Mouse (Mus musculus): ENCODE measurements at regions not wholly inside any gene's neighbourhood (a gene's known extent, or its start where the extent isn't known, plus 50 kb on each side); places are given as distances from the start of the nearest gene placed in this dataset.

GRCm38 (mm10) chr17:80792605-80793004 lies 64.3 kb upstream of the Map4k3 start:
- TF ChIP-seq CTCF (IDR thresholded peaks at IDR 0.05; ENCODE audit: low read depth) = no peak
- H3K4me1 ChIP-seq (replicated peaks; ENCODE audit: insufficient read depth, low read length) = 0 out of 2 replicates have a peak, but pooled peaks cover 3% of the 10 kb centered on the region
- no peak overlapping the region for H3K9ac ChIP-seq (ENCODE audit: low read depth, low read length)
- no peaks in the 10 kb centered on the region for H3K27me3 ChIP-seq (ENCODE audit: insufficient read depth, low read length)
- WGBS = 69% methylated on average over 4 of the region's 4 CpGs
- H3K4me2 ChIP-seq (ENCODE audit: low read length) = no peak overlapping the region
- no peaks in the 10 kb centered on the region for H3K36me3 ChIP-seq (ENCODE audit: insufficient read depth, low read length)
- DNase-seq (ENCODE audit: low spot score) (no peak), ATAC-seq (replicated peaks; ENCODE audit: low FRiP score, low read depth) (peak; percentile 54; the same call in 1 of the 2 replicates)
- H3K4me3 ChIP-seq (replicated peaks; ENCODE audit: low read depth, low read length) = no peak overlapping the region
- no peaks in the 10 kb centered on the region for H3K9me3 ChIP-seq (replicated peaks; ENCODE audit: low read length)
- H3K27ac ChIP-seq = peak overlapping the region; percentile 47

DNA sequence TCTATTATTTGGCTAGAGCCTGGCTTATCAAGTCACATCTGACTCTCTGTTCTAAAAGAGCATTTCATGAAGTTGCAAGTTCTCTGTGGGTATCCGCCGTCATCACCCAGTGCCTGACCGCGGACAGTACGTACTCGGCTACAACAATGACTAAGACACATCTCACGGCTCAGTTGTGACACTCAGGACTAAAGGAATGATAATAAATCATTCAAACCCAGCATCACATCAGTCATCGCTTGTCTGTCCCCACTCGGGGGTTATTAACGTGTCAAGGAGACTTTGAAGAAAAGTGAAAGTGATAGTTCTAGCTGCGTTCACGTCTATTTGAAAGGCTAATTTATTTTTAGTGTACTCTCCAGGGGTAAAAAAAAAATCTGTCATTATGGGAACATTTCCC lies 61.4 kb upstream of the Map4k3 start:
- H3K27me3 ChIP-seq (ENCODE audit: insufficient read depth, low read length) = no peaks in the 10 kb centered on the region
- no peak overlapping the region for H3K27ac ChIP-seq
- 0 out of 2 replicates have a peak, but pooled peaks cover 3% of the 10 kb centered on the region for H3K4me1 ChIP-seq (replicated peaks; ENCODE audit: insufficient read depth, low read length)
- no peak for TF ChIP-seq CTCF (IDR thresholded peaks at IDR 0.05; ENCODE audit: low read depth)
- H3K9me3 ChIP-seq (replicated peaks; ENCODE audit: low read length) = no peaks in the 10 kb centered on the region
- no peaks in the 10 kb centered on the region for H3K36me3 ChIP-seq (ENCODE audit: insufficient read depth, low read length)
- 84% methylated on average over 12 of the region's 12 CpGs for WGBS
- H3K4me3 ChIP-seq (replicated peaks; ENCODE audit: low read depth, low read length) = no peak overlapping the region
- DNase-seq (ENCODE audit: low spot score) = no peak
- no peak overlapping the region for H3K4me2 ChIP-seq (ENCODE audit: low read length)
- H3K9ac ChIP-seq (ENCODE audit: low read depth, low read length) = no peak overlapping the region
- no peak for ATAC-seq (replicated peaks; ENCODE audit: low FRiP score, low read depth)

DNA sequence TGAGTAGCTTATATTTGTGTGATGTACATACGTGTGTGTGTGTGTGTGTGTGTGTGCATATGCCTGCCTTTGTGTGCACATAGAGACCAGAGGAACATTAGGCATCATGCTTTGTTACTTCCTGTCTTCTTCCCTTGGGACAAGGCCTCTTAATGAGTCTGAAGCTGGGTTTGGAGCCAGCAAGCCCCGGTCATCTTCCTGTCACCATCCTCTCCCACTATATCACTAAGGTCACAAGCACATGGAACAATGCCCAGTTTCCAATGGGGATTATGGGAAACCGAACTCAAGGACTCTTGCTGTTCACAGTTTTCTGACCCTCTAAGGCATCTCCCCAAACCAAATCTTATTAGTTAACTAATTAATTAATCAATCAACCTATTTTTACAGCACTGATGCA lies 60.7 kb upstream of the Map4k3 start:
- Histone ChIP-seq H3K27ac (0 out of 2 replicates have a peak overlapping the region, but pooled peaks have one; percentile 10), H3K36me3 (ENCODE audit: insufficient read depth, low read length) (no peaks in the 10 kb centered on the region), H3K9me3 (replicated peaks; ENCODE audit: low read length) (no peaks in the 10 kb centered on the region), H3K9ac (ENCODE audit: low read depth, low read length) (no peak overlapping the region), H3K4me1 (replicated peaks; ENCODE audit: insufficient read depth, low read length) (0 out of 2 replicates have a peak, but pooled peaks cover 3% of the 10 kb centered on the region), H3K27me3 (ENCODE audit: insufficient read depth, low read length) (no peaks in the 10 kb centered on the region), H3K4me3 (replicated peaks; ENCODE audit: low read depth, low read length) (no peak overlapping the region), H3K4me2 (ENCODE audit: low read length) (no peak overlapping the region)
- no peak for ATAC-seq (replicated peaks; ENCODE audit: low FRiP score, low read depth)
- peak; percentile 66 for DNase-seq (ENCODE audit: low spot score)
- 70% methylated on average over 3 of the region's 3 CpGs for WGBS
- no peak for TF ChIP-seq CTCF (IDR thresholded peaks at IDR 0.05; ENCODE audit: low read depth)

- no peaks in the 10 kb centered on the region for H3K4me1 ChIP-seq (replicated peaks; ENCODE audit: insufficient read depth, low read length)
- 31% methylated on average over 2 of the region's 2 CpGs for WGBS
- H3K27ac ChIP-seq = peak overlapping the region; percentile 86
- no peaks in the 10 kb centered on the region for H3K27me3 ChIP-seq (ENCODE audit: insufficient read depth, low read length)
- H3K36me3 ChIP-seq (ENCODE audit: insufficient read depth, low read length) = no peaks in the 10 kb centered on the region
- ATAC-seq (replicated peaks; ENCODE audit: low FRiP score, low read depth) (peak; percentile 66), DNase-seq (ENCODE audit: low spot score) (no peak)
- no peak overlapping the region for H3K4me2 ChIP-seq (ENCODE audit: low read length)
- no peak overlapping the region for H3K4me3 ChIP-seq (replicated peaks; ENCODE audit: low read depth, low read length)
- no peak overlapping the region for H3K9ac ChIP-seq (ENCODE audit: low read depth, low read length)
- peak; percentile 47; the same call in 1 of the 2 replicates for TF ChIP-seq CTCF (IDR thresholded peaks at IDR 0.05; ENCODE audit: low read depth)
- H3K9me3 ChIP-seq (replicated peaks; ENCODE audit: low read length) = no peaks in the 10 kb centered on the region
Measured at GRCm38 (mm10) chr17:80786858-80787257, 58.6 kb upstream of the Map4k3 start.

DNA sequence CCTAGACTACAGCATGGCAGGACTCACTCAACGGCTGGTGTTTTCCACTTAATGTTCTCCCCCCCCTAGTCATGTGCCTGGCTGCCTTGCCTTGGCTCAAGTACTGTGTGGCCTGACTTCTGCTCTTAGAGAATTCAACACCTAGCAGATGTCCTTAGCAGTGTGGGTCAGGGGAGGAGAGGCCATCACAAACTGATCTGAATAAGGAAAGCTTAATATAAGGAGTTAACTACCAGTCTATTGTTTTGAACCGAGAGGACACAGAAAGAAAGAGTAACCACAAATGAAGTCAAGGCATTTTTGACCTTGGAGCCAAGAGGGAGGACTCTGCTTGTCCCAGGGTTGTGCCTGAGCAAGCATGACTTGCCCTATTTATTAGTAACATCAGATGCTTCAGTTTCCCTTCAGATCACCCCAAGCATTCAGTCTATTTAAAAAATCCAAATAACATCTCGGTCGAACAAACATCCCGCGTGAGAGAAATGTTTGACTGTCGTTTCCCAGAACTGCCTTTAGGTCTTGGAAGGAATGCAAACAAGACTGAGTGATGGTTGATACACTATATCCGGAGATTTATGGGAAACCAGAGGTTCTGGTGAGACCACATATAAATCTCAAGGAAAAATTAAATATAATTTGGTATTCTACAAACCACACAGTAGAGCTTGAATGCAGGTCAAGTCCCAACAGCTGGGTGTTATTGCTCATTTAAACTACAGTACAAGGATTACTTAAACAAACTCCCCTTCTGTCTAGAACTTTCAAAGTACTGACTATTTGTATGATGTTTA lies 58.0 kb upstream of the Map4k3 start:
- WGBS = 33% methylated on average over 8 of the region's 8 CpGs
- no peaks in the 10 kb centered on the region for H3K36me3 ChIP-seq (ENCODE audit: insufficient read depth, low read length)
- no peaks in the 10 kb centered on the region for H3K9me3 ChIP-seq (replicated peaks; ENCODE audit: low read length)
- no peaks in the 10 kb centered on the region for H3K4me1 ChIP-seq (replicated peaks; ENCODE audit: insufficient read depth, low read length)
- TF ChIP-seq CTCF (IDR thresholded peaks at IDR 0.05; ENCODE audit: low read depth) = no peak; the same call in 1 of the 2 replicates
- no peak overlapping the region for H3K4me2 ChIP-seq (ENCODE audit: low read length)
- ATAC-seq (replicated peaks; ENCODE audit: low FRiP score, low read depth) (peak; percentile 73; the same call in 1 of the 2 replicates), DNase-seq (ENCODE audit: low spot score) (peak; percentile 90)
- H3K27me3 ChIP-seq (ENCODE audit: insufficient read depth, low read length) = no peaks in the 10 kb centered on the region
- H3K27ac ChIP-seq = peak overlapping the region; percentile 86
- H3K9ac ChIP-seq (ENCODE audit: low read depth, low read length) = no peak overlapping the region
- no peak overlapping the region for H3K4me3 ChIP-seq (replicated peaks; ENCODE audit: low read depth, low read length)

GRCm38 (mm10) chr17:80785476-80785875 lies 57.2 kb upstream of the Map4k3 start:
- H3K27ac ChIP-seq = peak overlapping the region; percentile 86
- no peak overlapping the region for H3K4me3 ChIP-seq (replicated peaks; ENCODE audit: low read depth, low read length)
- no peak for DNase-seq (ENCODE audit: low spot score)
- H3K4me1 ChIP-seq (replicated peaks; ENCODE audit: insufficient read depth, low read length) = no peaks in the 10 kb centered on the region
- H3K36me3 ChIP-seq (ENCODE audit: insufficient read depth, low read length) = no peaks in the 10 kb centered on the region
- no peak overlapping the region for H3K9ac ChIP-seq (ENCODE audit: low read depth, low read length)
- no peaks in the 10 kb centered on the region for H3K9me3 ChIP-seq (replicated peaks; ENCODE audit: low read length)
- no peaks in the 10 kb centered on the region for H3K27me3 ChIP-seq (ENCODE audit: insufficient read depth, low read length)
- ATAC-seq (replicated peaks; ENCODE audit: low FRiP score, low read depth) = no peak
- TF ChIP-seq CTCF (IDR thresholded peaks at IDR 0.05; ENCODE audit: low read depth) = no peak
- WGBS = 79% methylated on average over 8 of the region's 8 CpGs
- H3K4me2 ChIP-seq (ENCODE audit: low read length) = no peak overlapping the region

Data from kidney, postnatal 0 days (tissue).